Mouse (Mus musculus) embryonic facial prominence, embryonic 13.5 days (tissue): ENCODE data around the gene Ndufs7. TPM values are rescaled to one million over a fixed set of nuclear protein-coding genes. Genes with fewer than 3 reads are reported as not detected.

Experiments
- ATAC-seq: fragments of 200-750 bp; cut with Nextera tagmentation; 2 replicates; pipeline ENCODE4 v1.8.0; 2017; ENCODE audit warnings: low read depth; ENCODE audit not compliant: insufficient number of reproducible peaks, insufficient read depth, low FRiP score, low TSS enrichment
- H3K27ac ChIP-seq: fragments of 300-500 bp; sonication (generic); 2 replicates; pipeline ENCODE4 v1.5.1; 2015; ENCODE audit warnings: moderate library complexity, mild to moderate bottlenecking, inconsistent platforms
- H3K27me3 ChIP-seq: fragments of 300-500 bp; sonication (generic); 2 replicates; pipeline ENCODE4 v1.6.1; 2015; ENCODE audit warnings: mild to moderate bottlenecking, inconsistent platforms
- H3K36me3 ChIP-seq: fragments of 300-500 bp; sonication (generic); 2 replicates; pipeline ENCODE4 v1.6.1; 2015; ENCODE audit warnings: mild to moderate bottlenecking, inconsistent platforms
- H3K4me1 ChIP-seq: fragments of 300-500 bp; sonication (generic); 2 replicates; pipeline ENCODE4 v1.6.1; 2015; ENCODE audit warnings: inconsistent platforms
- H3K4me2 ChIP-seq: fragments of 300-500 bp; sonication (generic); 2 replicates; pipeline ENCODE4 v1.6.1; 2015; ENCODE audit warnings: moderate library complexity, mild to moderate bottlenecking, inconsistent platforms
- H3K4me3 ChIP-seq: fragments of 300-500 bp; sonication (generic); 2 replicates; pipeline ENCODE4 v1.5.1; 2015; ENCODE audit warnings: mild to moderate bottlenecking, inconsistent platforms
- H3K9ac ChIP-seq: fragments of 300-500 bp; sonication (generic); 2 replicates; pipeline ENCODE4 v1.6.1; 2015; ENCODE audit warnings: mild to moderate bottlenecking, inconsistent platforms
- H3K9me3 ChIP-seq: fragments of 300-500 bp; sonication (generic); 2 replicates; pipeline ENCODE4 v1.6.1; 2016; ENCODE audit warnings: inconsistent platforms
- WGBS: fragments of 180-500 bp; shearing (Covaris S2); methylation state at CpG from one replicate; pipeline ENCODE4 v1.1.7; 2015; ENCODE audit warnings: mixed read lengths; 5-methylcytosine and 5-hydroxymethylcytosine counted together
- polyA plus RNA-seq: library from polyadenylated mRNA; unstranded; fragments of >200 nt; fragmentation: Nextera tagmentation; extraction: Ambion mirVana; gene quantifications from 2 replicates; pipeline ENCODE4 v1.2.1, GENCODE M21; 2015

Ndufs7 gene
- polyA plus RNA-seq, 1 experiment from 2014 or later, result 299 TPM

DNA sequence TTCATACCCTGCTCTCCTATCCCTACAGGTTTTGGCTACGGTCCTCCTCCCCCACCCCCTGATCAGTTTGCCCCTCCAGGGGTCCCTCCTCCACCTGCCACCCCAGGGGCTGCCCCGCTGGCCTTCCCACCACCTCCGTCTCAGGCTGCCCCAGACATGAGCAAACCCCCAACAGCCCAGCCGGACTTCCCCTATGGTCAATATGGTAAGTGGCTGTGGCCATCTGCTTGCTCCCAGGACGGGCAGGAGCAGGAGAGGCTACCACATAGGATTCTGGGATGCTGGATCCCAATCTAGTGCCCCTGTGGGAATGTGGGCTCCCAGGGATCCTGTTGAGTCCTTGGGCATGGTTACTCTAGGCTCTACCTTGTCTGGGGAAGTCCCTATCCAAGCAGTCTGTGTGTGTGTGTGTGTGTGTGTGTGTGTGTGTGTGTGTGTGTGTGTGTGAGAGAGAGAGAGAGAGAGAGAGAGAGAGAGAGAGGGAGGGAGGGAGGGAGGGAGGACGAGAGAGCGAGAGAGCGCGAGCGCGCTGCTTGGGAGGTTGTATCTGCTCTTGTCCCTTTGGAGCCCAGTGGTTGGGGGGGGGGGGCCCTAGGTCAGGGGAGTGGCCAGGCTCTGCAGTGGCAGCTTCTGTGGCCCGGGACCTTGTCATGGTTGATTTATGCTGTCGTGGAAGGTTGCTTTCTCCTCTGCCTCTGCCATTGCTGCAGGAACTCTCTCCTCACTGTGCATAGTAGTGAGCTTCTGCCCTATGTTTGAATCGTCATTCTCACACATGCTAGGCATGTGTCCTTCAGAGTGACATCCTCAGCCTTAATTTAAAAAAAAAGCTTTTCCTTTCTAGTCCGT, 36.5 kb downstream of the Ndufs7 start:
- Histone ChIP-seq H3K4me3 (no peak overlapping the region), H3K9me3 (no peaks in the 10 kb centered on the region), H3K9ac (no peak overlapping the region), H3K27ac (no peak overlapping the region), H3K36me3 (peaks cover 86% of the 10 kb centered on the region), H3K4me1 (peaks cover 5% of the 10 kb centered on the region; the same call in 1 of the 2 replicates), H3K4me2 (no peak overlapping the region), H3K27me3 (no peaks in the 10 kb centered on the region)
- WGBS, result 85% methylated on average over 15 of the region's 15 CpGs
- ATAC-seq, result no peak

DNA sequence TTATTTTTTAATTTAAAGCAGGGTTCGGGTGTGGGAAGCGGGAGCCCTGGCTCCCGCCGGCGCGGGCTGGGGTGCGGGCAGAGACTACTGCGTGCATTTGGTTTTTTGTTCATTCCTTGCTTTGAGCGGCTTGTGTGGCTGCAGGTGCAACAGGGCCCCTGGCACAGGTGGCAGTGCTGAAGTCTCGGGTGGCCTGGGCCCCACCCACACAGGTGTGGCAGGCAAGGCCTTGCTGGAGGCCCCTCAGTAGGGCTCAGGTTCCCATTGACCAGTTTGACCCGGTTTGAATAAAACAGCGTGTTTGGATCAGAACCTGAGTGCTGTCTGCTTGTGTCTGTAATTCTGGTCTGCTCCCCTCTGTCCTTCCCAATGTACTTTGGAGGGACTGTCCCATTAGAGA, 39.2 kb downstream of the Ndufs7 start:
- H3K9ac ChIP-seq, result no peak overlapping the region
- peaks cover 5% of the 10 kb centered on the region for H3K4me1 ChIP-seq

DNA sequence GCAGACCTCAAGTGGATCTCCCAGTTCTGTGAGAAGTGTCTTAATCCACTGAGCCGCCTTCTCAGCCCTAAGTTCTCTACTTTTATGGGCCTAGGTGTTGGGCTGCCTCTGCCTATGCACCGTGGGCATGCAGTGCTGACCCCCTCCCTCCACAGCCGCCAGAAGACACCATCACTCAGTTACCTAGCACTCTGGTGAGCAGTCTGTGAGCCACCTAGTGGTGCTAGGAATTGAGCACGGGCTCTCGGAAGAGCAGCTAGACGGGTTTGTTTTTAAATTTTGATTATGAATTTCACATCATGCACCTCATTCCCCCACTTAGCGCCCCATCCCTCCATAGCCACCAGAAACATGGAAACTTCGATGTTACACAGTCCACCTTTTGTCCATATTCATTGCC, 39.7 kb downstream of the Ndufs7 start:
- Histone ChIP-seq H3K4me3 (no peak overlapping the region), H3K27me3 (no peaks in the 10 kb centered on the region), H3K9me3 (no peaks in the 10 kb centered on the region), H3K4me2 (no peak overlapping the region), H3K4me1 (peaks cover 11% of the 10 kb centered on the region), H3K27ac (no peak overlapping the region), H3K9ac (no peak overlapping the region), H3K36me3 (peaks cover 59% of the 10 kb centered on the region)
- no peak for ATAC-seq
- WGBS, result 71% methylated on average over 8 of the region's 8 CpGs

More for the DNA sequence above, 39.2 kb downstream of the Ndufs7 start:
- no peaks in the 10 kb centered on the region for H3K27me3 ChIP-seq
- H3K4me2 ChIP-seq, result no peak overlapping the region
- 89% methylated on average over 12 of the region's 12 CpGs for WGBS
- no peaks in the 10 kb centered on the region for H3K9me3 ChIP-seq
- ATAC-seq, result no peak
- H3K4me3 ChIP-seq, result no peak overlapping the region
- no peak overlapping the region for H3K27ac ChIP-seq
- peaks cover 60% of the 10 kb centered on the region for H3K36me3 ChIP-seq

GRCm38 (mm10) chr10:80292251-80293146, 43.6 kb downstream of the Ndufs7 start, which contains the start of gene Rps15:
Gene Rps15 (plus strand): TSS chr10:80292453.
- peak within 1 kb of the TSS; percentile 81 for H3K4me3 ChIP-seq
- H3K4me2 ChIP-seq, result peak within 1 kb of the TSS; percentile 92
- H3K9me3 ChIP-seq, result no peaks in the 10 kb centered on the region
- under 1% methylated on average over 72 of the region's 72 CpGs for WGBS
- H3K4me1 ChIP-seq, result peaks cover 38% of the 10 kb centered on the region
- peak within 1 kb of the TSS; percentile 99 for H3K9ac ChIP-seq
- H3K36me3 ChIP-seq, result peaks cover 36% of the 10 kb centered on the region
- peak within 1 kb of the TSS; percentile 95 for H3K27ac ChIP-seq
- peak; percentile 81 for ATAC-seq
- peaks cover 9% of the 10 kb centered on the region for H3K27me3 ChIP-seq

- ATAC-seq, result no peak
- Histone ChIP-seq H3K27me3 (peaks cover 17% of the 10 kb centered on the region), H3K4me1 (peaks cover 38% of the 10 kb centered on the region), H3K9me3 (no peaks in the 10 kb centered on the region), H3K9ac (peak overlapping the region; percentile 99), H3K4me2 (peak overlapping the region; percentile 92), H3K4me3 (peak overlapping the region; percentile 81), H3K36me3 (peaks cover 29% of the 10 kb centered on the region), H3K27ac (peak overlapping the region; percentile 95; the same call in 1 of the 2 replicates)
- WGBS, result 25% methylated on average over 14 of the region's 14 CpGs
Measured at GRCm38 (mm10) chr10:80293325-80293724, 44.4 kb downstream of the Ndufs7 start.

GRCm38 (mm10) chr10:80294311-80294710, 45.4 kb downstream of the Ndufs7 start:
- Histone ChIP-seq H3K36me3 (peaks cover 20% of the 10 kb centered on the region), H3K4me2 (peak overlapping the region; percentile 92), H3K27me3 (peaks cover 27% of the 10 kb centered on the region), H3K4me3 (peak overlapping the region; percentile 81; the same call in 1 of the 2 replicates), H3K9ac (peak overlapping the region; percentile 99; the same call in 1 of the 2 replicates), H3K4me1 (peaks cover 44% of the 10 kb centered on the region), H3K9me3 (no peaks in the 10 kb centered on the region), H3K27ac (0 out of 2 replicates have a peak overlapping the region, but pooled peaks have one; percentile 5)
- 60% methylated on average over 4 of the region's 4 CpGs for WGBS
- no peak for ATAC-seq

DNA sequence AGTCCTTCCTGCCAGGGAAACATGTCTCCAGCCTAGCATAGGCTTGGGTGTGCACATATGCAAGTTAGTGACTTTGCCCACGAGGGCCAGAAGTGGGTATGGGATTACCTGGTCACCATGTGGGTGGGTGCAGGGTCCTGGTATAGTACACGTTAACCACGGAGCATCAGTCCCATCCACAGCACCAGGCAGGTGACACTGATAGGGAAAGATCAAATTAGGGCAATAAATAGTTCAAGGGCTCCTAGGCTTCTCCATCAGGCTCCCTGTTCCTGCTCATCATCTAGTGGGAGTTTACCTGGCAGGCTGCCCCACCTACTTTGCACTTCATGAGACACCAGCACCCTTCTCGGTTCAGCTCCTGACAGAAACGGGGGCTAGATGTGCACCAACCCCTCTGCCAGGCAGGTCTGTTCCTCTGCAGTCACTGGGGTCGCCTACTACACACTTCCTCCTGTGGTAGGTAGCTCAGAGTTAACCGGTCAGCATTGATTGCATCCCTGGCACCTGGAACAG, 45.9 kb downstream of the Ndufs7 start:
- H3K36me3 ChIP-seq, result peaks cover 19% of the 10 kb centered on the region
- H3K9ac ChIP-seq, result peak overlapping the region; percentile 99; the same call in 1 of the 2 replicates
- H3K9me3 ChIP-seq, result no peaks in the 10 kb centered on the region
- H3K27ac ChIP-seq, result peak overlapping the region; percentile 5; the same call in 1 of the 2 replicates
- no peak for ATAC-seq
- H3K27me3 ChIP-seq, result peaks cover 32% of the 10 kb centered on the region
- H3K4me3 ChIP-seq, result no peak overlapping the region
- H3K4me1 ChIP-seq, result peaks cover 47% of the 10 kb centered on the region
- 51% methylated on average over 7 of the region's 7 CpGs for WGBS
- peak overlapping the region; percentile 16 for H3K4me2 ChIP-seq

GRCm38 (mm10) chr10:80295618-80296425, 46.9 kb downstream of the Ndufs7 start, which contains the start of gene Apc2:
Gene Apc2 (plus strand): TSS chr10:80295977.
- Histone ChIP-seq H3K27ac (peak within 1 kb of the TSS; percentile 77), H3K4me2 (peak within 1 kb of the TSS; percentile 79), H3K27me3 (peaks cover 42% of the 10 kb centered on the region), H3K4me3 (peak within 1 kb of the TSS; percentile 46), H3K9me3 (no peaks in the 10 kb centered on the region), H3K4me1 (peaks cover 47% of the 10 kb centered on the region), H3K9ac (peak within 1 kb of the TSS; percentile 99), H3K36me3 (peaks cover 19% of the 10 kb centered on the region)
- ATAC-seq, result no peak
- 1% methylated on average over 26 of the region's 26 CpGs for WGBS

- 75% methylated on average over 5 of the region's 5 CpGs for WGBS
- H3K4me2 ChIP-seq, result peak overlapping the region; percentile 79
- peaks cover 52% of the 10 kb centered on the region for H3K27me3 ChIP-seq
- peak overlapping the region; percentile 76 for H3K9ac ChIP-seq
- H3K4me1 ChIP-seq, result peaks cover 45% of the 10 kb centered on the region
- H3K4me3 ChIP-seq, result peak overlapping the region; percentile 46; the same call in 1 of the 2 replicates
- no peaks in the 10 kb centered on the region for H3K9me3 ChIP-seq
- no peak for ATAC-seq
- no peak overlapping the region for H3K27ac ChIP-seq
- H3K36me3 ChIP-seq, result peaks cover 19% of the 10 kb centered on the region
Measured at GRCm38 (mm10) chr10:80296824-80297223, 47.9 kb downstream of the Ndufs7 start.

DNA sequence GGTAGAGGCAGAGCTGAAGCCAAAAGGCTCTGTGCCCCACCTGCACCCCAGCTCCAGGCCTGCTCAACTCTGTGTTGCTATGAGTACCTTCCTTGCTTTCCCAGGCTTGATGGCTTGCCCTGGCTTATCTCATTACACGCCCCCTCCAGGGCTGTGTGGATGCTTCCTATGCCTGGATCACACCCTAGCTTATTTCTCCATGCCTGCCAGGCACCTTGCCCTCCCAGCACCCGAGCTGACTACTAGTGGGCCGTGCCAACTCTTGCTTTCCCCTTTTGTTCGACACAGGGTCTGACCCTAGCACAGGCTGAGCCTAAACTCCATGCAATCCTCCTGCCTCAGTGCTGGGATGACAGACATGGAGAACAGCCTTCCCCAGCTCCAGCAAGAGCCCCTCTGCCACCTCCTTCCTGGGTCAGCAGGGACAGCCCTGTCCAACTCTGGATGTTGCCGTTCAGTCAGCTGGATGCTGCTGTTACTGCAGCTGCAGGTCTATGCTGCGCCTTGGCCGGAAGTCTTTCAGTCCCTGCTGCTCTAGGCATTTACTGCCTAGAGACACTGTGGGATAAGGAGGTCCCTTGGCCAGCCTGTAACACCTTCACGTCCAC, 48.7 kb downstream of the Ndufs7 start:
- H3K27ac ChIP-seq, result no peak overlapping the region
- H3K4me3 ChIP-seq, result no peak overlapping the region
- 0 out of 2 replicates have a peak overlapping the region, but pooled peaks have one; percentile 2 for H3K9ac ChIP-seq
- H3K4me2 ChIP-seq, result no peak overlapping the region
- H3K4me1 ChIP-seq, result peaks cover 49% of the 10 kb centered on the region
- 67% methylated on average over 8 of the region's 8 CpGs for WGBS
- H3K27me3 ChIP-seq, result peaks cover 60% of the 10 kb centered on the region
- peaks cover 19% of the 10 kb centered on the region for H3K36me3 ChIP-seq
- no peak for ATAC-seq
- H3K9me3 ChIP-seq, result no peaks in the 10 kb centered on the region
